Mouse (Mus musculus) kidney, postnatal 10 days (tissue): Measurements from ENCODE around the gene Cstb.

ENCODE experiments used
- DNase-seq: peaks from one replicate; pipeline ENCODE4 v3.0.0; 2021; ENCODE audit warnings: mixed read lengths

The Cstb gene

GRCm38 (mm10) chr10:78462945-78463768, 37.7 kb downstream of the Cstb start:
- DNase-seq: peak; percentile 61

GRCm38 (mm10) chr10:78463769-78464167, 38.3 kb downstream of the Cstb start:
- no peak for DNase-seq

- DNase-seq: no peak
Measured at GRCm38 (mm10) chr10:78464201-78464791, 38.8 kb downstream of the Cstb start.

- peak; percentile 96 for DNase-seq
Measured at GRCm38 (mm10) chr10:78464792-78465207, 39.3 kb downstream of the Cstb start, which contains the start of gene Pdxk. Gene Pdxk (minus strand): TSS chr10:78464975.

GRCm38 (mm10) chr10:78465472-78465871, 40.0 kb downstream of the Cstb start:
- DNase-seq: no peak

- DNase-seq: peak; percentile 58
Measured at GRCm38 (mm10) chr10:78466647-78467046, 41.2 kb downstream of the Cstb start.

GRCm38 (mm10) chr10:78467761-78468310, 42.4 kb downstream of the Cstb start:
- no peak for DNase-seq

GRCm38 (mm10) chr10:78470582-78471313, 45.3 kb downstream of the Cstb start:
- DNase-seq: peak; percentile 51

- DNase-seq: no peak
Measured at GRCm38 (mm10) chr10:78472046-78472445, 46.6 kb downstream of the Cstb start.

GRCm38 (mm10) chr10:78473434-78473833, 48.0 kb downstream of the Cstb start:
- no peak for DNase-seq

- no peak for DNase-seq
Measured at GRCm38 (mm10) chr10:78474759-78475158, 49.3 kb downstream of the Cstb start.

- DNase-seq: no peak
Measured at GRCm38 (mm10) chr10:78476821-78477220, 51.4 kb downstream of the Cstb start.
